Mouse (Mus musculus) heart, postnatal 0 days (tissue): ENCODE data around the gene Abcg5. TPM values are rescaled to one million over a fixed set of nuclear protein-coding genes. Genes with fewer than 3 reads are reported as not detected.

Source experiments
- ATAC-seq: fragments of 200-750 bp; cut with Nextera tagmentation; 2 replicates; pipeline ENCODE4 v1.8.0; 2017; ENCODE audit warnings: low read depth, moderate number of reproducible peaks, moderate library complexity; ENCODE audit not compliant: insufficient read depth
- DNase-seq: peaks from one replicate; pipeline ENCODE4 v3.0.0-alpha.2; 2016; ENCODE audit warnings: low spot score
- H3K27ac ChIP-seq: fragments of 300-500 bp; sonication (generic); 2 replicates; pipeline ENCODE4 v1.5.1; 2014; ENCODE audit warnings: low read depth, mild to moderate bottlenecking
- H3K27me3 ChIP-seq: fragments of 300-500 bp; sonication (generic); 2 replicates; pipeline ENCODE4 v1.6.1; 2014; ENCODE audit warnings: low read length, mixed read lengths; ENCODE audit not compliant: control insufficient read depth, insufficient read depth
- H3K36me3 ChIP-seq: fragments of 300-500 bp; sonication (generic); replicated peaks from 2 replicates; pipeline ENCODE4 v1.6.1; 2014; ENCODE audit warnings: low read length, mixed read lengths; ENCODE audit not compliant: control insufficient read depth, insufficient read depth
- H3K4me1 ChIP-seq: fragments of 300-500 bp; sonication (generic); 2 replicates; pipeline ENCODE4 v1.6.1; 2014; ENCODE audit warnings: antibody characterized with exemption; ENCODE audit not compliant: control insufficient read depth, insufficient read depth
- H3K4me2 ChIP-seq: fragments of 300-500 bp; sonication (generic); 2 replicates; pipeline ENCODE4 v1.6.1; 2014; ENCODE audit warnings: low read depth, mild to moderate bottlenecking, low read length, moderate library complexity
- H3K4me3 ChIP-seq: fragments of 300-500 bp; sonication (generic); 2 replicates; pipeline ENCODE4 v1.5.1; 2014; ENCODE audit warnings: low read depth, low read length
- H3K9ac ChIP-seq: fragments of 300-500 bp; sonication (generic); replicated peaks from 2 replicates; pipeline ENCODE4 v1.6.1; 2014; ENCODE audit warnings: low read depth, low read length, mixed read lengths
- H3K9me3 ChIP-seq: fragments of 300-500 bp; sonication (generic); replicated peaks from 2 replicates; pipeline ENCODE4 v1.6.1; 2016; ENCODE audit warnings: low read length; ENCODE audit not compliant: control insufficient read depth
- CTCF ChIP-seq: IDR thresholded peaks from 2 replicates; pipeline ENCODE4 v1.5.1; 2016; ENCODE audit warnings: antibody characterized with exemption, control low read depth, low read depth
- EP300 ChIP-seq: IDR thresholded peaks from 2 replicates; pipeline ENCODE4 v1.6.1; 2016; ENCODE audit warnings: antibody characterized with exemption, low read depth
- WGBS: fragments of 180-500 bp; shearing (Covaris S2); extraction: QIAGEN DNeasy Blood & Tissue Kit; methylation state at CpG from one replicate; pipeline ENCODE4 v1.1.7; 2014; 5-methylcytosine and 5-hydroxymethylcytosine counted together
- polyA plus RNA-seq: library from polyadenylated mRNA; unstranded; fragments of >200 nt; fragmentation: Nextera tagmentation; extraction: Ambion mirVana; gene quantifications from 2 replicates; pipeline ENCODE4 v1.2.1, GENCODE M21; 2015
- total RNA-seq: library from RNA; depleted of rRNA; stranded (reverse); fragments of >200 nt; gene quantifications from 2 replicates; pipeline ENCODE4 v1.2.3, GENCODE M21; 2014; ENCODE audit warnings: low replicate concordance

The Abcg5 gene
- total and polyA plus RNA-seq, 2 experiments from 2014 or later, result not detected

GRCm38 (mm10) chr17:84693741-84694140, 10.9 kb upstream of the Abcg5 start:
- peaks cover 13% of the 10 kb centered on the region; the same call in 1 of the 2 replicates for H3K27me3 ChIP-seq

GRCm38 (mm10) chr17:84690111-84690510, 7.3 kb upstream of the Abcg5 start:
- Histone ChIP-seq H3K36me3 (no peaks in the 10 kb centered on the region), H3K27ac (no peak overlapping the region), H3K4me3 (no peak overlapping the region), H3K9me3 (no peaks in the 10 kb centered on the region), H3K4me2 (no peak overlapping the region), H3K4me1 (no peaks in the 10 kb centered on the region), H3K9ac (no peak overlapping the region), H3K27me3 (0 out of 2 replicates have a peak, but pooled peaks cover 4% of the 10 kb centered on the region)
- TF ChIP-seq EP300, result no peak
- TF ChIP-seq CTCF, result no peak
- DNase-seq, result no peak
- no peak for ATAC-seq
- 77% methylated on average over 5 of the region's 5 CpGs for whole genome bisulfite sequencing

More at GRCm38 (mm10) chr17:84693741-84694140, 10.9 kb upstream of the Abcg5 start:
- H3K36me3 ChIP-seq, result no peaks in the 10 kb centered on the region
- ATAC-seq (no peak), DNase-seq (no peak)
- no peak overlapping the region for H3K27ac ChIP-seq
- no peak overlapping the region for H3K4me2 ChIP-seq
- 46% methylated on average over 2 of the region's 2 CpGs for WGBS
- H3K4me1 ChIP-seq, result no peaks in the 10 kb centered on the region
- H3K4me3 ChIP-seq, result no peak overlapping the region
- H3K9me3 ChIP-seq, result no peaks in the 10 kb centered on the region
- TF ChIP-seq EP300 (no peak), CTCF (no peak)
- no peak overlapping the region for H3K9ac ChIP-seq

- no peak overlapping the region for H3K4me3 ChIP-seq
- 76% methylated on average over 5 of the region's 5 CpGs for WGBS
- H3K27me3 ChIP-seq, result 0 out of 2 replicates have a peak, but pooled peaks cover 4% of the 10 kb centered on the region
- H3K9ac ChIP-seq, result no peak overlapping the region
- H3K9me3 ChIP-seq, result no peaks in the 10 kb centered on the region
- ATAC-seq (no peak), DNase-seq (no peak)
- H3K4me2 ChIP-seq, result no peak overlapping the region
- no peak overlapping the region for H3K27ac ChIP-seq
- H3K36me3 ChIP-seq, result no peaks in the 10 kb centered on the region
- TF ChIP-seq EP300, result no peak
- TF ChIP-seq CTCF, result no peak
- H3K4me1 ChIP-seq, result no peaks in the 10 kb centered on the region
Observed at GRCm38 (mm10) chr17:84689316-84689715, 6.5 kb upstream of the Abcg5 start.

- H3K4me2 ChIP-seq, result no peak overlapping the region
Observed at GRCm38 (mm10) chr17:84688834-84689233, 6.0 kb upstream of the Abcg5 start.

GRCm38 (mm10) chr17:84687994-84688393, 5.2 kb upstream of the Abcg5 start:
- no peak for TF ChIP-seq EP300
- TF ChIP-seq CTCF, result no peak

More at GRCm38 (mm10) chr17:84688834-84689233, 6.0 kb upstream of the Abcg5 start:
- Histone ChIP-seq H3K9ac (no peak overlapping the region), H3K9me3 (no peaks in the 10 kb centered on the region), H3K4me1 (no peaks in the 10 kb centered on the region), H3K36me3 (no peaks in the 10 kb centered on the region), H3K27me3 (0 out of 2 replicates have a peak, but pooled peaks cover 4% of the 10 kb centered on the region), H3K4me3 (no peak overlapping the region), H3K27ac (no peak overlapping the region)
- 77% methylated on average over 11 of the region's 11 CpGs for WGBS
- TF ChIP-seq CTCF (no peak), EP300 (no peak)
- DNase-seq (no peak), ATAC-seq (no peak)

GRCm38 (mm10) chr17:84685286-84685685, 2.5 kb upstream of the Abcg5 start:
- H3K4me3 ChIP-seq, result no peak overlapping the region
- DNase-seq (no peak), ATAC-seq (no peak)
- no peak overlapping the region for H3K4me2 ChIP-seq
- WGBS, result 69% methylated on average over 4 of the region's 4 CpGs
- no peaks in the 10 kb centered on the region for H3K4me1 ChIP-seq
- H3K27me3 ChIP-seq, result no peaks in the 10 kb centered on the region
- no peaks in the 10 kb centered on the region for H3K36me3 ChIP-seq
- TF ChIP-seq CTCF, result no peak
- TF ChIP-seq EP300, result no peak
- no peaks in the 10 kb centered on the region for H3K9me3 ChIP-seq
- H3K9ac ChIP-seq, result no peak overlapping the region
- no peak overlapping the region for H3K27ac ChIP-seq

More at GRCm38 (mm10) chr17:84687994-84688393, 5.2 kb upstream of the Abcg5 start:
- Histone ChIP-seq H3K36me3 (no peaks in the 10 kb centered on the region), H3K4me1 (no peaks in the 10 kb centered on the region), H3K27me3 (no peaks in the 10 kb centered on the region), H3K9ac (no peak overlapping the region), H3K27ac (no peak overlapping the region), H3K4me3 (no peak overlapping the region), H3K9me3 (no peaks in the 10 kb centered on the region), H3K4me2 (no peak overlapping the region)
- WGBS, result 75% methylated on average over 5 of the region's 5 CpGs
- DNase-seq (no peak), ATAC-seq (no peak)
